10 mouse cellular contexts compared by ENCODE assay signal in genomic region chr15:62496193-62496592, GRCm38 (mm10).
DNase-seq lines count a peak whose midpoint lies in the region; ATAC-seq and TF ChIP-seq lines count a peak whose summit lies in the region.
"Had no signal": no experiment of that assay in that cellular context is flagged by ENCODE, and none has a peak within 500 bp of the region (broad histone marks: within the 10 kb centered on the region; RNA-seq: fewer than 3 reads in every experiment).

No protein-coding gene starts in this region.

- DNase-seq in layer of hippocampus, postnatal 10 days (ENCODE audit: low spot score in 2 of 2), result peak; percentile 8 to 13
- no peak for DNase-seq in layer of hippocampus, adult 2 months (ENCODE audit: low spot score in 2 of 2)
- peak; percentile 32 for DNase-seq in adrenal gland, postnatal 14 days
- peak; percentile 27 for DNase-seq in fibroblast of lung, adult 2 months (ENCODE audit: low read depth)
- peak; percentile 74 for DNase-seq in midbrain, embryonic 14.5 days
- no peak for DNase-seq in kidney, postnatal 14 days
- DNase-seq in urinary bladder, postnatal 10 days (ENCODE audit: low spot score), result no peak
- DNase-seq: heart, adult 11 months; layer of hippocampus, postnatal 36 days had no signal

- H3K36me3 ChIP-seq in midbrain, embryonic 14.5 days (ENCODE audit: control insufficient read depth, insufficient read depth, low read length), result no peaks in the 10 kb centered on the region
- H3K36me3 ChIP-seq in kidney, embryonic 15.5 days, result no peaks in the 10 kb centered on the region

- TF ChIP-seq CTCF in layer of hippocampus, adult 2 months (conservative IDR thresholded peaks at IDR 0.05), result no peak

- H3K4me2 ChIP-seq in midbrain, embryonic 14.5 days (ENCODE audit: low read length), result no peak overlapping the region
- no peak overlapping the region for H3K4me2 ChIP-seq in kidney, embryonic 15.5 days

- H3K4me3 ChIP-seq in layer of hippocampus, adult 2 months, result no peak overlapping the region
- no peak overlapping the region for H3K4me3 ChIP-seq in midbrain, embryonic 14.5 days (replicated peaks; ENCODE audit: low read depth, low read length)
- H3K4me3 ChIP-seq in kidney, embryonic 15.5 days (replicated peaks), result no peak overlapping the region

- H3K9me3 ChIP-seq in midbrain, embryonic 14.5 days (ENCODE audit: control insufficient read depth, low read length), result no peaks in the 10 kb centered on the region
- no peaks in the 10 kb centered on the region for H3K9me3 ChIP-seq in kidney, embryonic 15.5 days (replicated peaks)

- peak; percentile 64; the same call in 1 of the 2 replicates for ATAC-seq in midbrain, embryonic 14.5 days (ENCODE audit: low FRiP score, low TSS enrichment)
- no peak for ATAC-seq in kidney, embryonic 15.5 days (replicated peaks; ENCODE audit: low FRiP score)

- 9% methylated on average over 4 of the region's 4 CpGs for WGBS in midbrain, embryonic 14.5 days
- 22% methylated on average over 4 of the region's 4 CpGs for WGBS in kidney, embryonic 15.5 days

- H3K27me3 ChIP-seq in midbrain, embryonic 14.5 days (ENCODE audit: control insufficient read depth, insufficient read depth, low read length), result no peaks in the 10 kb centered on the region
- no peaks in the 10 kb centered on the region for H3K27me3 ChIP-seq in kidney, embryonic 15.5 days

- no peak overlapping the region for H3K27ac ChIP-seq in layer of hippocampus, adult 2 months
- 0 out of 2 replicates have a peak overlapping the region, but pooled peaks have one; percentile 4 for H3K27ac ChIP-seq in midbrain, embryonic 14.5 days (replicated peaks; ENCODE audit: low read depth, low read length)
- no peak overlapping the region for H3K27ac ChIP-seq in kidney, embryonic 15.5 days

- H3K9ac ChIP-seq in midbrain, embryonic 14.5 days (replicated peaks; ENCODE audit: low read length), result no peak overlapping the region
- no peak overlapping the region for H3K9ac ChIP-seq in kidney, embryonic 15.5 days

- H3K4me1 ChIP-seq in midbrain, embryonic 14.5 days (ENCODE audit: control insufficient read depth, insufficient read depth, low read length), result peaks cover 5% of the 10 kb centered on the region; the same call in 1 of the 2 replicates
- H3K4me1 ChIP-seq in kidney, embryonic 15.5 days, result no peaks in the 10 kb centered on the region

Comparison
In these comparisons a context has a peak if more than half of its experiments do, and no peak if none do; other contexts are left out.
1. DNase-seq: peak in layer of hippocampus, postnatal 10 days (2 of 2), adrenal gland, postnatal 14 days (single experiment), fibroblast of lung, adult 2 months (single experiment) and midbrain, embryonic 14.5 days (single experiment); none in layer of hippocampus, adult 2 months (0 of 2), kidney, postnatal 14 days (single experiment) and urinary bladder, postnatal 10 days (single experiment).